Mouse (Mus musculus) left cerebral cortex, postnatal 4 days (tissue): ENCODE measurements around the gene Bckdhb. TPM values are rescaled to one million over a fixed set of nuclear protein-coding genes. Genes with fewer than 3 reads are reported as not detected.
"Not testable (repeated sequence)": the region's sequence is repeated elsewhere in the genome, so short reads cannot be mapped to it uniquely, and the experiment has no call there.

Experiments
- DNase-seq: peaks from one replicate; pipeline ENCODE4 v3.0.0-alpha.2; 2022
- intact Hi-C: fragments of 180-260 bp; cut with DNase I; formaldehyde crosslinking; loops from one replicate; pipeline ENCODE4 v1.15.1; 2025
- total RNA-seq, 2 experiments: library from RNA; stranded (reverse); gene quantifications; 2 replicates each; pipeline ENCODE4 v1.2.3; 2021

Bckdhb gene
- total RNA-seq, 2 experiments from 2014 or later, result 27.7 to 29.6 TPM

GRCm38 (mm10) chr9:83962098-83963086 lies 37.4 kb downstream of the Bckdhb start:
- intact Hi-C loops, result no loop called here
- DNase-seq, result peak; percentile 88

GRCm38 (mm10) chr9:83963296-83963695 lies 38.4 kb downstream of the Bckdhb start:
- DNase-seq, result no peak
- intact Hi-C loops, result no loop called here

- DNase-seq, result no peak
- intact Hi-C loops, result no loop called here
These were observed 39.4 kb downstream of the Bckdhb start for GRCm38 (mm10) chr9:83964376-83964775.

- DNase-seq, result no peak
- intact Hi-C loops, result no loop called here
These were observed 42.6 kb downstream of the Bckdhb start for GRCm38 (mm10) chr9:83967439-83968050.

- no peak for DNase-seq
- intact Hi-C loops, result no loop called here
These were observed 44.4 kb downstream of the Bckdhb start for GRCm38 (mm10) chr9:83969326-83969725.

- intact Hi-C loops, result no loop called here
- DNase-seq, result no peak
These were observed 48.5 kb downstream of the Bckdhb start for GRCm38 (mm10) chr9:83973467-83973866.

- intact Hi-C loops, result no loop called here
- no peak for DNase-seq
These were observed 50.9 kb downstream of the Bckdhb start for GRCm38 (mm10) chr9:83975811-83976210.

GRCm38 (mm10) chr9:83981234-83981633 lies 56.3 kb downstream of the Bckdhb start:
- no peak for DNase-seq
- intact Hi-C loops, result no loop called here

GRCm38 (mm10) chr9:84008961-84009360 lies 84.0 kb downstream of the Bckdhb start:
- peak; percentile 10 for DNase-seq
- intact Hi-C loops, result no loop called here

GRCm38 (mm10) chr9:84011146-84011545 lies 86.2 kb downstream of the Bckdhb start:
- intact Hi-C loops, result no loop called here
- DNase-seq, result no peak

- intact Hi-C loops, DNase-seq: not testable (repeated sequence)
These were observed 93.2 kb downstream of the Bckdhb start for GRCm38 (mm10) chr9:84018141-84018540.

GRCm38 (mm10) chr9:84019627-84020026 lies 94.7 kb downstream of the Bckdhb start:
- intact Hi-C loops, result no loop called here
- DNase-seq, result no peak

GRCm38 (mm10) chr9:84021189-84021588 lies 96.2 kb downstream of the Bckdhb start:
- DNase-seq, result no peak
- intact Hi-C loops, result no loop called here

GRCm38 (mm10) chr9:84028120-84028519 lies 103.2 kb downstream of the Bckdhb start:
- intact Hi-C loops, result no loop called here
- no peak for DNase-seq

GRCm38 (mm10) chr9:84030691-84031290 lies 105.8 kb downstream of the Bckdhb start:
- intact Hi-C loops, result no loop called here
- DNase-seq, result no peak

GRCm38 (mm10) chr9:84031406-84031805 lies 106.5 kb downstream of the Bckdhb start:
- intact Hi-C loops, result no loop called here
- DNase-seq, result no peak

- intact Hi-C loops, result no loop called here
- DNase-seq, result peak; percentile 54
These were observed 107.9 kb downstream of the Bckdhb start for GRCm38 (mm10) chr9:84032669-84033341.

GRCm38 (mm10) chr9:84036046-84036445 lies 111.1 kb downstream of the Bckdhb start:
- intact Hi-C loops, result no loop called here

GRCm38 (mm10) chr9:84037224-84037623 lies 112.3 kb downstream of the Bckdhb start:
- DNase-seq, result no peak
- intact Hi-C loops, result no loop called here

More at GRCm38 (mm10) chr9:84036046-84036445, 111.1 kb downstream of the Bckdhb start:
- DNase-seq, result no peak

GRCm38 (mm10) chr9:84038946-84039345 lies 114.0 kb downstream of the Bckdhb start:
- intact Hi-C loops, result no loop called here
- no peak for DNase-seq

- intact Hi-C loops, result no loop called here
- DNase-seq, result no peak
These were observed 115.4 kb downstream of the Bckdhb start for GRCm38 (mm10) chr9:84040376-84040775.
